Mouse (Mus musculus) testis, adult 2 months (tissue): ENCODE results near the gene Gm12184. TPM values are rescaled to one million over a fixed set of nuclear protein-coding genes. Genes with fewer than 3 reads are reported as not detected.
"Not testable (repeated sequence)": the region's sequence is repeated elsewhere in the genome, so short reads cannot be mapped to it uniquely, and the experiment has no call there.

Source experiments
- H3K27ac ChIP-seq: fragments of 200-500 bp; 2 replicates; pipeline ENCODE4 v1.5.1; 2012; ENCODE audit warnings: low read depth, low read length; ENCODE audit not compliant: control insufficient read depth, insufficient read depth
- H3K27me3 ChIP-seq: fragments of 200-500 bp; 2 replicates; pipeline ENCODE4 v1.6.1; 2012; ENCODE audit warnings: mild to moderate bottlenecking, low read length, moderate library complexity; ENCODE audit not compliant: control insufficient read depth, insufficient read depth
- H3K36me3 ChIP-seq: fragments of 200-500 bp; 2 replicates; pipeline ENCODE4 v1.6.1; 2012; ENCODE audit warnings: mild to moderate bottlenecking, low read length; ENCODE audit not compliant: control insufficient read depth, insufficient read depth
- H3K4me1 ChIP-seq: fragments of 200-500 bp; 2 replicates; pipeline ENCODE4 v1.6.1; 2012; ENCODE audit warnings: low read length; ENCODE audit not compliant: control insufficient read depth, insufficient read depth
- H3K4me3 ChIP-seq: fragments of 200-500 bp; 2 replicates; pipeline ENCODE4 v1.5.1; 2012; ENCODE audit warnings: low read depth, mild to moderate bottlenecking, low read length, moderate library complexity, mixed read lengths; ENCODE audit not compliant: control insufficient read depth
- CTCF ChIP-seq: fragments of 200-500 bp; IDR thresholded peaks from 2 replicates; pipeline ENCODE4 v1.5.1; 2012; ENCODE audit warnings: low read depth, mild to moderate bottlenecking, inconsistent platforms, low read length, moderate library complexity; ENCODE audit not compliant: control insufficient read depth, insufficient read depth, insufficient replicate concordance
- POLR2A ChIP-seq: fragments of 200-500 bp; IDR thresholded peaks from 2 replicates; pipeline ENCODE4 v1.6.1; 2012; ENCODE audit warnings: low read depth, mild to moderate bottlenecking, inconsistent platforms, low read length, moderate library complexity; ENCODE audit not compliant: control insufficient read depth
- polyA plus RNA-seq: library from polyadenylated mRNA; depleted of rRNA; stranded (reverse); fragments of >200 nt; gene quantifications from 2 replicates; pipeline ENCODE4 v1.2.3, GENCODE M21; 2012

The Gm12184 gene
- polyA plus RNA-seq, 1 experiment = 7.2 TPM

DNA sequence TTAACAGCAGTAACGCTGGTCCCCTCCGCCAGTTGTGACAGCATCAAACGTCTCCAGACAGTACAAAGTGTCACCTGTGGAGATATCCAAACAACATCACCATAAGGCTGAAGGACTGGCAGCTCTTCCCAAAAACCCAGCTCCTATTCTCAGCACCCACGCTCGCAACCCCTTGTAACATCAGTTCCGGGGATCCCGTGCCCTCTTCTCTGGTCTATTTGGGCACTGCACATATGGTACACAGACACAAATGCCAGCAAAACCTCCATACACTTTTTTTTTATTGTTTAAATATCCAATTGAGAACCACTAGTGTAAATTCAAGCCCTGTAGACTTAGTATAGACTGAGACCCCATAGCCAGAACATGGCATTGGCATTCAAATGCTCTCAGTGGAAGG is 31.2 kb downstream of the Gm12184 start:
- TF ChIP-seq POLR2A (no peak), CTCF (no peak)

DNA sequence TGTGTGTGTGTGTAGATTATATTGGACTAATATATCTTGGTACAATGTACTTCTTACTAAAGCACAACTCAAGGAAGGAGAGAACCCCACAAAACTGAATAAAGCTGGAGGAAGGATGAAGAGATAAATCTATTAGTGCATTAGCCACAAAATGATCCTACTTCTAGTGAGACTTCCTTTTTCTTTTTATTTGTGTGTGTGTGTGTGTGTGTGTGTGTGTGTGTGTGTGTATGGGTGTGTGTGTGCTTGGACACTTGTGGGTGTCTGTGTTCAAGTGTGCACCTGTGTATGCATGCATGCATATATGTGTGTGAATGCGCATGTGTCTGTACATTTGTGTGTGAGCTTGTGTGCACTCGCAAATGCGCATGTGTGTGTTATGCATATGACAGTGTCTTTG is 33.3 kb downstream of the Gm12184 start:
- Histone ChIP-seq H3K27me3 (no peaks in the 10 kb centered on the region), H3K4me3 (no peak overlapping the region), H3K27ac (no peak overlapping the region), H3K4me1 (peaks cover 6% of the 10 kb centered on the region; the same call in 1 of the 2 replicates), H3K36me3 (no peaks in the 10 kb centered on the region)
- TF ChIP-seq CTCF = no peak
- no peak for TF ChIP-seq POLR2A

More for the DNA sequence above, 31.2 kb downstream of the Gm12184 start:
- Histone ChIP-seq H3K4me3 (no peak overlapping the region), H3K27me3 (no peaks in the 10 kb centered on the region), H3K36me3 (no peaks in the 10 kb centered on the region), H3K4me1 (peaks cover 3% of the 10 kb centered on the region), H3K27ac (no peak overlapping the region)

DNA sequence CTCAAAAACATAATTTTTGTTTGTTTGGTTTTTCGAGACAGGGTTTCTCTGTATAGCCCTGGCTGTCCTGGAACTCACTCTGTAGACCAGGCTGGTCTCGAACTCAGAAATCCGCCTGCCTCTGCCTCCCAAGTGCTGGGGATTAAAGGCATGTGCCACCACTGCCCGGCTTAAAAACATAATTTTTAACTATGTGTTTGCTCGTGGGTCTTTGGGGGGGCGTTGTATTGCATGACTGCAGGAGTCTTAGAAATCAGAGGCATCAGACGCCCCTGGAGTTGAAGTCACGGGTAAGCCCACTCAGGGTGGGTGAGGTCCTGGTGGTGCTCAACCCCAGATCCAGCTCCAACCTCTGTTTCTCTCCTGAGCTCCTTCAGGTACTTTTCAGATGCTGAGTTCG is 34.6 kb downstream of the Gm12184 start:
- H3K27me3 ChIP-seq, H3K36me3 ChIP-seq, H3K4me3 ChIP-seq, H3K27ac ChIP-seq, H3K4me1 ChIP-seq: not testable (repeated sequence)

DNA sequence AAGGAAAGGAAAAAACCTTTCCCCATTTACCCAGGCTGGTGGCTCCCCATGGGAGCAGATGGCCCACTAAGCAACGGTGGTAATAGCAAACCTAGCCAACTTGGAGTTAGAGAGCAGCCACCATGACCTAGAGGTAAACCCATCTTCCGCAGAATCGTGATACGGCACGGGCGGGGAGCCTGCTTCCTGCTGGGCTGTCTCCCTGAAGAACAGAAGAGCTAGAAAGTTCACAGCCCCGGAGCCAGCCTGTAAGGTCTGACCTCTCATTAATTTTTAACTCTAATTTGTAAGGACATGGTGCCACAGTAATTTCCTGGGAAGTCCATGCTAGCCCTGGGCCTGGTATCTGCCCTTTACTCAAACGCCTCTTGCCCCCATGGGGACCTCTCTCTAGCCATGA is 35.5 kb downstream of the Gm12184 start:
- Histone ChIP-seq H3K36me3 (no peaks in the 10 kb centered on the region), H3K27me3 (no peaks in the 10 kb centered on the region), H3K27ac (no peak overlapping the region), H3K4me3 (no peak overlapping the region; the same call in 1 of the 2 replicates), H3K4me1 (peaks cover 10% of the 10 kb centered on the region; the same call in 1 of the 2 replicates)
- no peak for TF ChIP-seq POLR2A
- TF ChIP-seq CTCF = no peak

GRCm38 (mm10) chr11:48789973-48790823 is 36.3 kb downstream of the Gm12184 start:
- peaks cover 10% of the 10 kb centered on the region; the same call in 1 of the 2 replicates for H3K4me1 ChIP-seq
- H3K27me3 ChIP-seq = no peaks in the 10 kb centered on the region
- no peaks in the 10 kb centered on the region for H3K36me3 ChIP-seq
- H3K27ac ChIP-seq = no peak overlapping the region
- TF ChIP-seq CTCF = peak; percentile 72; the same call in 1 of the 2 replicates
- no peak for TF ChIP-seq POLR2A
- H3K4me3 ChIP-seq = no peak overlapping the region

DNA sequence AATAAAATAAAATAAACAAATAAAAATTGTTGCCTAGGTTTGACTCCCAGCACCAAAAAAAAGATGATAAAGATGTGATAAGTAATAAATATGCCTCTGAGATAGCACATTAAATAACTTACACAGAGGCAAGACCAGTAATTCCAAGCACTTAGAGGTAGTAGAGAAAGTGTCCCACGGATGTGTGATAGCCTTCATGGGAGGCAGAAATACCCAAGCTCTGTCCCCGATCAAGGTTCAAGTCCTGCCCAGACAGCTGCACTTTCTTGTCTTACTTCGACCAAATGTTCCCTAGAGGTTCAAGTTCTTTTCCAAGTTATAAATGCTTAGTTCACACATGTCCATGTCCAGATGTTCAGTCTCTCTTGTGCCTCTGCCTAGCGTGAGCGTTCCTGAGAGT is 37.2 kb downstream of the Gm12184 start:
- peaks cover 10% of the 10 kb centered on the region; the same call in 1 of the 2 replicates for H3K4me1 ChIP-seq
- no peak overlapping the region for H3K4me3 ChIP-seq
- no peak overlapping the region for H3K27ac ChIP-seq
- H3K36me3 ChIP-seq = no peaks in the 10 kb centered on the region
- H3K27me3 ChIP-seq = no peaks in the 10 kb centered on the region
- TF ChIP-seq POLR2A (no peak), CTCF (no peak)

DNA sequence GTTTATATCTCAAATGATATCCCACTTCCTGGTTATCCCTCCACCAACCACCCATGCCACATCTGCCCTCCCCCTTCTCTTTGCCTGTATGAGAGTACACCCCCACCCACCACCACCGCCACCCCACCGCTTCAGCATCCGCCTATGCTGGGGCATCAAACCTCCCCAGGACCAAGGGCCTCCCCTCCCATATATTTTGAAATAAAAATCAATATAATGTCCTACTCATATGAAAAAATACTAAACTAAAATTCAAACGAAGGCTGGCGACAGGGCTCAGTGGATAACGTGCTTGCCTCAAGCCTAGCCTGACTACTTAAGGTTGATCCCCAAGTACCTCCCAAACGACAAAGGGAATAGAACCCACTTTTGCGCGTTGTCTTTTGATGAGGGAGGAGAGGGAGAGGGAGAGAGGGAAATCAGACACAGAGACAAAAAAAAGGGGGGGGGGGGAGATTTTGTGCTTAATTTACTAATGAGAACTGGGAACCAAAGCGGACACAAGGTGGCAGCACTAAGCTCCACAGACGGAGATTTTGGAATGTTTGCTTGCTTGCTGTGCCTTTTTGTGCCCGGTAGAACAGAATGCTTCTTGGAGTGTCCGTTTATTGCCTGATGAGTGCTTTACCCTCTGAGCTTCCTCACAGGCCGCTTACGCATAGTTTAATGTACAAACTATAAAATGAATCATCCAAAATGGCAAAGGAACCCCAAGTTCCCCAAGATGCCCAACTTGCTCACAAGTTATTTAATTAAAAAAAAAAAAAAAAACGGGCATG is 38.0 kb downstream of the Gm12184 start:
- no peaks in the 10 kb centered on the region for H3K36me3 ChIP-seq
- peaks cover 10% of the 10 kb centered on the region; the same call in 1 of the 2 replicates for H3K4me1 ChIP-seq
- no peak overlapping the region for H3K27ac ChIP-seq
- TF ChIP-seq CTCF = peak; percentile 33; the same call in 1 of the 2 replicates
- no peak for TF ChIP-seq POLR2A
- no peaks in the 10 kb centered on the region for H3K27me3 ChIP-seq
- H3K4me3 ChIP-seq = no peak overlapping the region
